Mouse (Mus musculus) intestine, embryonic 16.5 days (tissue): ENCODE data around the gene Dnajc30. TPM values are rescaled to one million over a fixed set of nuclear protein-coding genes. Genes with fewer than 3 reads are reported as not detected.
"Not testable (repeated sequence)": the region's sequence is repeated elsewhere in the genome, so short reads cannot be mapped to it uniquely, and the experiment has no call there.

ENCODE experiments used
- ATAC-seq: fragments of 200-750 bp; cut with Nextera tagmentation; 2 replicates; pipeline ENCODE4 v1.8.0; 2017; ENCODE audit warnings: moderate TSS enrichment, moderate library complexity
- H3K27ac ChIP-seq: fragments of 300-500 bp; sonication (generic); 2 replicates; pipeline ENCODE4 v1.5.1; 2014; ENCODE audit warnings: mild to moderate bottlenecking, low read length
- H3K27me3 ChIP-seq: fragments of 300-500 bp; sonication (generic); replicated peaks from 2 replicates; pipeline ENCODE4 v1.6.1; 2014; ENCODE audit warnings: low read length, control low read depth, mixed read lengths; ENCODE audit not compliant: control insufficient read depth, insufficient read depth
- H3K36me3 ChIP-seq: fragments of 300-500 bp; sonication (generic); 2 replicates; pipeline ENCODE4 v1.6.1; 2014; ENCODE audit warnings: low read length, control low read depth; ENCODE audit not compliant: control insufficient read depth, insufficient read depth
- H3K4me1 ChIP-seq: fragments of 300-500 bp; sonication (generic); 2 replicates; pipeline ENCODE4 v1.6.1; 2014; ENCODE audit warnings: low read length, control low read depth, mixed read lengths; ENCODE audit not compliant: control insufficient read depth, insufficient read depth
- H3K4me2 ChIP-seq: fragments of 300-500 bp; sonication (generic); 2 replicates; pipeline ENCODE4 v1.6.1; 2014; ENCODE audit warnings: low read depth, low read length, control low read depth
- H3K4me3 ChIP-seq: fragments of 300-500 bp; sonication (generic); 2 replicates; pipeline ENCODE4 v1.5.1; 2014; ENCODE audit warnings: mild to moderate bottlenecking, low read length
- H3K9ac ChIP-seq: fragments of 300-500 bp; sonication (generic); 2 replicates; pipeline ENCODE4 v1.6.1; 2014; ENCODE audit warnings: low read depth, low read length
- H3K9me3 ChIP-seq: fragments of 300-500 bp; sonication (generic); 2 replicates; pipeline ENCODE4 v1.6.1; 2016; ENCODE audit warnings: low read length, control low read depth; ENCODE audit not compliant: control insufficient read depth
- WGBS: fragments of 180-500 bp; shearing (Covaris S2); extraction: QIAGEN DNeasy Blood & Tissue Kit; methylation state at CpG from one replicate; pipeline ENCODE4 v1.1.7; 2014; 5-methylcytosine and 5-hydroxymethylcytosine counted together
- polyA plus RNA-seq: library from polyadenylated mRNA; unstranded; fragments of >200 nt; fragmentation: Nextera tagmentation; extraction: Ambion mirVana; gene quantifications from 2 replicates; pipeline ENCODE4 v1.2.1, GENCODE M21; 2015

Gene Dnajc30
- polyA plus RNA-seq, 1 experiment from 2014 or later: 39.2 TPM

GRCm38 (mm10) chr5:135048539-135048938 lies 15.5 kb upstream of the Dnajc30 start:
- Histone ChIP-seq H3K4me1 (no peaks in the 10 kb centered on the region), H3K4me3 (no peak overlapping the region), H3K27ac (no peak overlapping the region), H3K27me3 (no peaks in the 10 kb centered on the region), H3K4me2 (no peak overlapping the region), H3K9me3 (no peaks in the 10 kb centered on the region), H3K36me3 (peaks cover 16% of the 10 kb centered on the region), H3K9ac (no peak overlapping the region)
- ATAC-seq: no peak
- WGBS: 88% methylated on average over 5 of the region's 5 CpGs

- not testable (repeated sequence) for ATAC-seq, H3K4me2 ChIP-seq, H3K27me3 ChIP-seq, H3K4me1 ChIP-seq, H3K4me3 ChIP-seq, H3K9me3 ChIP-seq, H3K27ac ChIP-seq, H3K9ac ChIP-seq
- peaks cover 16% of the 10 kb centered on the region for H3K36me3 ChIP-seq
- 88% methylated on average over 6 of the region's 6 CpGs for WGBS
These were observed 14.7 kb upstream of the Dnajc30 start for GRCm38 (mm10) chr5:135049268-135049667.

DNA sequence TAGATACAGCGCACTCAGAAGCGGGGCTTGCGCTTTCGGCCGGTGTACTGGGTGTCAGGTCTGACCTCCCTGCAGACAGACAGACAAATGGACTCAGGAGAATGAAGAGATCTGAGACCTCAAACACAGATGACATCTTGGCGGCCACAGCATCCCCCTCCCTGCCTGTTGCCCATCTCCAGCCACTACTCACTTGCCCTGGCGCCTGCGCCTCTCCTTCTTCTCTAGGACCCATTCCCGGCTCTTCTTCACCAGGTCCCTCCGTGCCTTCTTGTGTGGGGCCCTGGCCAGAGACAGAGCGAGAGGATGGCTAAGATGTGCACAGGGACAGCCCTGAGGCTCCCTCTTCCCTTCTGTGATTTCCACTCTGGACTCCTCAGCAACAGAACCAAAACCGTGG lies 10.6 kb upstream of the Dnajc30 start:
- H3K4me3 ChIP-seq: no peak overlapping the region
- no peak for ATAC-seq
- H3K27ac ChIP-seq: no peak overlapping the region
- H3K4me2 ChIP-seq: no peak overlapping the region
- peaks cover 9% of the 10 kb centered on the region for H3K36me3 ChIP-seq
- H3K9ac ChIP-seq: no peak overlapping the region
- no peaks in the 10 kb centered on the region for H3K4me1 ChIP-seq
- whole genome bisulfite sequencing: 89% methylated on average over 12 of the region's 12 CpGs
- no peaks in the 10 kb centered on the region for H3K27me3 ChIP-seq
- no peaks in the 10 kb centered on the region for H3K9me3 ChIP-seq

GRCm38 (mm10) chr5:135064382-135064766 lies 372 bp downstream of the Dnajc30 start:
- peaks cover 10% of the 10 kb centered on the region; the same call in 1 of the 2 replicates for H3K4me1 ChIP-seq
- peak overlapping the region; percentile 93 for H3K4me3 ChIP-seq
- peak; percentile 71 for ATAC-seq
- no peaks in the 10 kb centered on the region; the same call in 1 of the 2 replicates for H3K9me3 ChIP-seq
- H3K36me3 ChIP-seq: peaks cover 8% of the 10 kb centered on the region
- 2% methylated on average over 40 of the region's 40 CpGs for WGBS
- H3K27me3 ChIP-seq: no peaks in the 10 kb centered on the region
- peak overlapping the region; percentile 87 for H3K4me2 ChIP-seq
- peak overlapping the region; percentile 91 for H3K9ac ChIP-seq
- peak overlapping the region; percentile 73 for H3K27ac ChIP-seq

DNA sequence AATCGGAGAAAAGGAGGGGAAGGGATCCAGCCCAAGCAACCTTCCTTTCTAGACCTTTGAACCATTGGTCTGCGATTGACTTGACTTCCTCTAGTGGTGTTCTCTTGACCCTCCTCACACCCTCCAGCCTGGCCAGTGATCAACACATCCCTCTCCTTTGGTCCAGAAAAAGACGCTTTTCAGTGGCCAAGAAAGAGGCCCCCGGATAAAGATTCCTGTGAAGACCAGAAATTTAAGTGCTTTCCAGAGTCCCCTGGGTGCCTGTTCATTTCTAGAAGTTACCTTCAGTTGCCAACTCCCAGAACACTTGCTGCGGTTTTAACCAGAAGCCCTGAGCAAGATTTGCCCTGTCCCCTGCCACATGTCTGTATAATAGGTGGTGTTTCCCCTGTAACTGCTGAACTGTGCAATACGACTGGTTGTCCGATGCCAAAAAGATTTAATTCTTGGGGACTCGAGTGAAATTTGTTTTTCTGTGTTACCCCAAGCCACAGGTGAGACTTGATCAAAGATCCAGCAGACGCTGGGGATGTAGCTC lies 976 bp downstream of the Dnajc30 start, which contains the start of gene Bud23:
Gene Bud23 (minus strand): TSS at position 51 of the 538 bp plus-strand sequence.
- H3K9me3 ChIP-seq, H3K36me3 ChIP-seq, H3K27me3 ChIP-seq, ATAC-seq: not testable (repeated sequence)
- WGBS: 77% methylated on average over 9 of the region's 9 CpGs
- peak within 1 kb of the TSS; percentile 91 for H3K9ac ChIP-seq
- peak within 1 kb of the TSS; percentile 87 for H3K4me2 ChIP-seq
- H3K4me3 ChIP-seq: peak within 1 kb of the TSS; percentile 93
- H3K4me1 ChIP-seq: peaks cover 10% of the 10 kb centered on the region; the same call in 1 of the 2 replicates
- peak within 1 kb of the TSS; percentile 73 for H3K27ac ChIP-seq

DNA sequence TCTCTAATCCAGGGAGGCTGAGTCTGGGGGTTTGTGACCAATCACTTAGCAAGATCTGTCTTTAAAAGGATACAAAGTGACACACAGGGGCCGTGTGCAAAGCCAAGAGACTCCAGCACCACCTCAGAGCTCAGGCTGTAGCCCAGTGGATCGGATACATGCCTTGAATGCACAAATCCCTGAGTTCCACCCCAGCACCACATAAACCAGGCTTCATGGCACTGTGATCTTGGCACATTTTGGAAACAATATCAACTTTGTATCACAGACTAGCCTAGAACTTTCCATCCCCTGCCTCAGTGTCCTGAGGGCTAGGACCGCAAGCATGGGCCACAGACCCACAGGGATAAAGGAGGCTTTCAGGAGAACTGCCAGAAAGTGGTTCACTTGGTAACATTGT lies 2.0 kb downstream of the Dnajc30 start:
- Histone ChIP-seq H3K9ac (no peak overlapping the region), H3K4me2 (no peak overlapping the region), H3K4me1 (peaks cover 10% of the 10 kb centered on the region; the same call in 1 of the 2 replicates), H3K36me3 (no peaks in the 10 kb centered on the region; the same call in 1 of the 2 replicates), H3K27me3 (no peaks in the 10 kb centered on the region), H3K4me3 (no peak overlapping the region), H3K27ac (no peak overlapping the region), H3K9me3 (no peaks in the 10 kb centered on the region; the same call in 1 of the 2 replicates)
- no peak for ATAC-seq
- 88% methylated on average over 3 of the region's 3 CpGs for WGBS

GRCm38 (mm10) chr5:135070448-135070847 lies 6.4 kb downstream of the Dnajc30 start:
- WGBS: 75% methylated on average over 3 of the region's 3 CpGs
- H3K4me1 ChIP-seq: peaks cover 10% of the 10 kb centered on the region
- no peaks in the 10 kb centered on the region for H3K27me3 ChIP-seq
- ATAC-seq: no peak
- H3K36me3 ChIP-seq: no peaks in the 10 kb centered on the region; the same call in 1 of the 2 replicates
- H3K9ac ChIP-seq: no peak overlapping the region
- no peak overlapping the region for H3K4me2 ChIP-seq
- H3K4me3 ChIP-seq: no peak overlapping the region
- H3K27ac ChIP-seq: no peak overlapping the region
- H3K9me3 ChIP-seq: no peaks in the 10 kb centered on the region; the same call in 1 of the 2 replicates

DNA sequence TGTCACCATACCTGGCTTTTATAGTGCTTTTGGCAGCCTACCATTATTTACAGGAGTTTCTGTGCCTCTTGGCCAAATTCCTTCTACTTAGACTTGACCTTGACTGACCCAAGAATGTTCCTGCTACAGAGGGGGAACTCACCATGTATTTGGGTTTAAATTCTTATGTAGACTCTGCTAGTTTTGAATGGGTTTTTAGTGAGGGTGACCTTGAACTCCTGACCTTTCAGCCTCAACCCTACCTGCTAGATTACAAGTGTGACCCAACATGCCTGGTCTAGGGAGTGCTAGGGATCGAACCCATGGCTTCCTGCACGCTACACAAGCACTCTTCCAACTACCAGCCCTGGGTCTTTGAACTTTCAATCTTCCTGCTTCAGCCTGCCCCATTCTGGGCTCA lies 8.1 kb downstream of the Dnajc30 start:
- H3K4me1 ChIP-seq: peaks cover 14% of the 10 kb centered on the region
- H3K27me3 ChIP-seq: no peaks in the 10 kb centered on the region
- H3K27ac ChIP-seq: no peak overlapping the region
- ATAC-seq: no peak
- no peak overlapping the region for H3K9ac ChIP-seq
- H3K36me3 ChIP-seq: no peaks in the 10 kb centered on the region; the same call in 1 of the 2 replicates
- H3K4me3 ChIP-seq: no peak overlapping the region
- no peak overlapping the region for H3K4me2 ChIP-seq
- 100% methylated on average over 2 of the region's 2 CpGs for WGBS
- no peaks in the 10 kb centered on the region; the same call in 1 of the 2 replicates for H3K9me3 ChIP-seq

DNA sequence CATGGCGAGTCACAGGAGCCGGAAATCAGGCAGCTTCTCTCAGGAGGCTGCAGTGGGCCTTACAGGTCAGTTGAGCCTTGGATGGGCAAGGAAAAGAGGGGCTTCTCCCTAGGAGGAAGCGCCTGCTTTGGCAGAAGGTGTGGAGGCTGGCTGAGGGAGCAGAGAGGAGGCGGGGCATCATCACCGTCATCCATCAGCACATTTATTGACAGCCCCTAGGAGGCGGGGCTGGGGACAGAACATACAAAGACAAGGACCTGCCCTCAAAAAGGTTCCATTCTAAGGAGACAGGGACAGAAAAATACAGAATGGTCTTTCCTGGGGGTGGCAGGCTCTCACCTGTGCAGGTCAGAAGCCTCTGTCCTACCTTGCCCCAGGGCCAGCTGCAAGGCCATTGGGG lies 8.7 kb downstream of the Dnajc30 start:
- H3K27me3 ChIP-seq: no peaks in the 10 kb centered on the region
- no peak overlapping the region for H3K27ac ChIP-seq
- H3K9ac ChIP-seq: no peak overlapping the region
- 66% methylated on average over 6 of the region's 6 CpGs for WGBS
- no peak for ATAC-seq
- H3K4me2 ChIP-seq: no peak overlapping the region
- H3K36me3 ChIP-seq: no peaks in the 10 kb centered on the region; the same call in 1 of the 2 replicates
- peaks cover 19% of the 10 kb centered on the region for H3K4me1 ChIP-seq
- H3K4me3 ChIP-seq: no peak overlapping the region
- no peaks in the 10 kb centered on the region; the same call in 1 of the 2 replicates for H3K9me3 ChIP-seq
